Mouse (Mus musculus) kidney, adult 2 months (tissue): ENCODE results near the gene Sptlc3.

ENCODE experiments used
- CTCF ChIP-seq: fragments of 200-500 bp; conservative IDR thresholded peaks from 2 replicates; pipeline ENCODE4 v1.5.1; 2011; ENCODE audit warnings: low read depth, mild to moderate bottlenecking, control low read depth, low read length, moderate library complexity, mixed read lengths; ENCODE audit not compliant: insufficient read depth, insufficient read length
- POLR2A ChIP-seq: fragments of 200-500 bp; IDR thresholded peaks from one replicate; pipeline ENCODE4 v1.6.1; 2011; ENCODE audit warnings: low read depth, low read length, control low read depth

DNA sequence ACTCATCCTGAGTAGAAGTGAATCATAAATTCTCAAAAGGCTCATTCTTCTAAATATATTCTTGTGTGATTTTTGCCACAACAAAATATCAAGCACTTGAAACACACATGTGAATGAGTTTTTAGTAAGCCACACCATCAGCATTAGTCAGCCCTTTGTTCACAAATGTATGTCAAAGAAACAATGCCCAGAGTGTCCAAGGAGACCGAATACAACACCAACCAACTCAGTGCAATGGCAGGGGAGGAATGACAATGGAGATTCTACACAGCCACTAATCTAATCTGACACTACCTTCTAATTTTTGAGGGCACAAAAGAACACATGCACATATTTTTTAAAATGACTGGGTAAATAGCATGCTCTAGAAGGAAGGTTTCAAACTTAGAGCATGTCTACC, 132.8 kb downstream of the Sptlc3 start:
- TF ChIP-seq CTCF (no peak), POLR2A (no peak)
